Mouse (Mus musculus) left cerebral cortex, adult 2 months (tissue): ENCODE measurements around the gene Dnah7c. TPM values are rescaled to one million over a fixed set of nuclear protein-coding genes. Genes with fewer than 3 reads are reported as not detected.
A peak's percentile ranks its signal among the peaks of the same experiment; 100 is the strongest.
"Not testable (repeated sequence)": the region's sequence is repeated elsewhere in the genome, so short reads cannot be mapped to it uniquely, and the experiment has no call there.

Experiments
- DNase-seq, 2 experiments: peaks; one replicate each; pipeline ENCODE4 v3.0.0; 2021 to 2022; ENCODE audit warnings: low spot score in 2 of 2, mixed read lengths in 1 of 2; ENCODE audit errors: extremely low spot score in 1 of 2
- H3K27ac ChIP-seq: fragments of 200-600 bp; 2 replicates; pipeline ENCODE4 v1.8.1; 2022
- H3K4me3 ChIP-seq: fragments of 200-600 bp; 2 replicates; pipeline ENCODE4 v1.8.1; 2022
- CTCF ChIP-seq: fragments of 200-600 bp; IDR thresholded peaks from 2 replicates; pipeline ENCODE4 v1.8.1; 2022; ENCODE audit warnings: antibody characterized with exemption, mild to moderate bottlenecking, moderate library complexity
- intact Hi-C: fragments of 180-260 bp; cut with DNase I; formaldehyde crosslinking; loops from one replicate; pipeline ENCODE4 v1.15.1; 2025
- long read RNA-seq, 2 experiments: library from polyadenylated mRNA; stranded (forward); transcript quantifications; one replicate each; pipeline ENCODE4 v2.0.0; 2021; ENCODE audit warnings: borderline mapping rate in 2 of 2
- total RNA-seq, 2 experiments: library from RNA; stranded (reverse); gene quantifications; 2 replicates each; pipeline ENCODE4 v1.2.3; 2021

Dnah7c gene
- under 1 TPM; 0.54 to 0.94 TPM for total RNA-seq
- long read RNA-seq, experiment 1: 0 reads
- long read RNA-seq, experiment 2: 0 reads

- intact Hi-C loops: no loop called here
- peak; percentile 20 to 25 for DNase-seq
- H3K27ac ChIP-seq: no peak within 1 kb of the TSS
- no peak; the same call in 1 of the 2 replicates for TF ChIP-seq CTCF
- H3K4me3 ChIP-seq: peak within 1 kb of the TSS; percentile 51
These were observed at the start of gene Dnah7c for GRCm38 (mm10) chr1:46425137-46425925. Gene Dnah7c (plus strand): TSS chr1:46425592.

GRCm38 (mm10) chr1:46380641-46381040, 44.8 kb upstream of the Dnah7c start:
- DNase-seq, H3K4me3 ChIP-seq, H3K27ac ChIP-seq, intact Hi-C loops: not testable (repeated sequence)

- intact Hi-C loops, H3K27ac ChIP-seq, H3K4me3 ChIP-seq, DNase-seq: not testable (repeated sequence)
These were observed 30.6 kb upstream of the Dnah7c start for GRCm38 (mm10) chr1:46394681-46395297.

GRCm38 (mm10) chr1:46408324-46409115, 16.9 kb upstream of the Dnah7c start:
- TF ChIP-seq CTCF: no peak

GRCm38 (mm10) chr1:46414798-46415197, 10.6 kb upstream of the Dnah7c start:
- intact Hi-C loops, H3K27ac ChIP-seq, DNase-seq, H3K4me3 ChIP-seq: not testable (repeated sequence)

More at GRCm38 (mm10) chr1:46408324-46409115, 16.9 kb upstream of the Dnah7c start:
- intact Hi-C loops: no loop called here
- no peak overlapping the region for H3K4me3 ChIP-seq
- DNase-seq: no peak
- H3K27ac ChIP-seq: no peak overlapping the region

GRCm38 (mm10) chr1:46416946-46417345, 8.4 kb upstream of the Dnah7c start:
- not testable (repeated sequence) for DNase-seq, H3K4me3 ChIP-seq, H3K27ac ChIP-seq
- peak; percentile 59 for TF ChIP-seq CTCF
- intact Hi-C loops: loop anchor here (2.0 kb wide), 1 partner anchor 350 kb away; the partner anchor contains the start of gene Dnah7b

GRCm38 (mm10) chr1:46418966-46419365, 6.4 kb upstream of the Dnah7c start:
- intact Hi-C loops, H3K4me3 ChIP-seq, DNase-seq: not testable (repeated sequence)
- H3K27ac ChIP-seq: peak overlapping the region; percentile 34; the same call in 1 of the 2 replicates

GRCm38 (mm10) chr1:46428401-46428800, 3.0 kb downstream of the Dnah7c start:
- intact Hi-C loops: no loop called here
- Histone ChIP-seq H3K4me3 (no peak overlapping the region), H3K27ac (no peak overlapping the region)
- no peak for TF ChIP-seq CTCF
- DNase-seq: no peak

- H3K4me3 ChIP-seq, intact Hi-C loops, DNase-seq: not testable (repeated sequence)
These were observed 89.3 kb downstream of the Dnah7c start for GRCm38 (mm10) chr1:46514671-46515070.

GRCm38 (mm10) chr1:46521032-46521431, 95.6 kb downstream of the Dnah7c start:
- Histone ChIP-seq H3K27ac (no peak overlapping the region), H3K4me3 (no peak overlapping the region)
- TF ChIP-seq CTCF: no peak
- DNase-seq: no peak
- intact Hi-C loops: no loop called here

More at GRCm38 (mm10) chr1:46514671-46515070, 89.3 kb downstream of the Dnah7c start:
- not testable (repeated sequence) for H3K27ac ChIP-seq

GRCm38 (mm10) chr1:46526537-46526936, 101.1 kb downstream of the Dnah7c start:
- intact Hi-C loops, H3K4me3 ChIP-seq, DNase-seq, H3K27ac ChIP-seq: not testable (repeated sequence)
